Mouse (Mus musculus) intestine, embryonic 14.5 days (tissue): Measurements from ENCODE around the gene Zfp984. TPM values are rescaled to one million over a fixed set of nuclear protein-coding genes. Genes with fewer than 3 reads are reported as not detected.
"Not testable (repeated sequence)": the region's sequence is repeated elsewhere in the genome, so short reads cannot be mapped to it uniquely, and the experiment has no call there.

Experiments
- ATAC-seq: fragments of 200-750 bp; cut with Nextera tagmentation; replicated peaks from 2 replicates; pipeline ENCODE4 v1.8.0; 2017; ENCODE audit warnings: low read depth, moderate number of reproducible peaks, moderate TSS enrichment, moderate library complexity; ENCODE audit not compliant: low FRiP score, low TSS enrichment
- DNase-seq: peaks from one replicate; pipeline ENCODE4 v3.0.0-alpha.2; 2018; ENCODE audit warnings: low spot score
- H3K27ac ChIP-seq: fragments of 300-500 bp; sonication (generic); 2 replicates; pipeline ENCODE4 v1.5.1; 2014; ENCODE audit warnings: low read depth, mild to moderate bottlenecking, control low read depth
- H3K27me3 ChIP-seq: fragments of 300-500 bp; sonication (generic); replicated peaks from 2 replicates; pipeline ENCODE4 v1.6.1; 2014; ENCODE audit warnings: low read length, control low read depth; ENCODE audit not compliant: control insufficient read depth, insufficient read depth
- H3K36me3 ChIP-seq: fragments of 300-500 bp; sonication (generic); 2 replicates; pipeline ENCODE4 v1.6.1; 2014; ENCODE audit warnings: low read length, control low read depth; ENCODE audit not compliant: control insufficient read depth, insufficient read depth
- H3K4me1 ChIP-seq: fragments of 300-500 bp; sonication (generic); replicated peaks from 2 replicates; pipeline ENCODE4 v1.6.1; 2014; ENCODE audit warnings: low read length, control low read depth, mixed read lengths; ENCODE audit not compliant: control insufficient read depth, insufficient read depth
- H3K4me2 ChIP-seq: fragments of 300-500 bp; sonication (generic); 2 replicates; pipeline ENCODE4 v1.6.1; 2014; ENCODE audit warnings: low read length
- H3K4me3 ChIP-seq: fragments of 300-500 bp; sonication (generic); 2 replicates; pipeline ENCODE4 v1.5.1; 2014; ENCODE audit warnings: low read depth, low read length, control low read depth, mixed read lengths
- H3K9ac ChIP-seq: fragments of 300-500 bp; sonication (generic); 2 replicates; pipeline ENCODE4 v1.6.1; 2014; ENCODE audit warnings: mild to moderate bottlenecking, low read length
- H3K9me3 ChIP-seq: fragments of 300-500 bp; sonication (generic); 2 replicates; pipeline ENCODE4 v1.6.1; 2016; ENCODE audit warnings: low read length, control low read depth; ENCODE audit not compliant: control insufficient read depth
- WGBS: fragments of 180-500 bp; shearing (Covaris S2); extraction: QIAGEN DNeasy Blood & Tissue Kit; methylation state at CpG from one replicate; pipeline ENCODE4 v1.1.7; 2014; 5-methylcytosine and 5-hydroxymethylcytosine counted together
- polyA plus RNA-seq: library from polyadenylated mRNA; unstranded; fragments of >200 nt; fragmentation: Nextera tagmentation; extraction: Ambion mirVana; gene quantifications from 2 replicates; pipeline ENCODE4 v1.2.1, GENCODE M21; 2014

Gene Zfp984
- polyA plus RNA-seq, 1 experiment from 2014 or later, result 8.8 TPM

GRCm38 (mm10) chr4:147819659-147820058, 10.1 kb upstream of the Zfp984 start:
- not testable (repeated sequence) for ATAC-seq, H3K4me2 ChIP-seq, H3K4me1 ChIP-seq, DNase-seq, H3K27ac ChIP-seq, H3K27me3 ChIP-seq, H3K9ac ChIP-seq, H3K4me3 ChIP-seq, H3K36me3 ChIP-seq
- H3K9me3 ChIP-seq, result peaks cover 34% of the 10 kb centered on the region
- WGBS, result 81% methylated on average over 7 of the region's 7 CpGs

GRCm38 (mm10) chr4:147814592-147815167, 5.1 kb upstream of the Zfp984 start:
- no peak for DNase-seq
- no peak for ATAC-seq
- Histone ChIP-seq H3K4me2 (no peak overlapping the region), H3K4me3 (no peak overlapping the region), H3K9ac (no peak overlapping the region), H3K4me1 (no peaks in the 10 kb centered on the region), H3K27me3 (no peaks in the 10 kb centered on the region), H3K27ac (no peak overlapping the region), H3K36me3 (no peaks in the 10 kb centered on the region), H3K9me3 (peaks cover 8% of the 10 kb centered on the region; the same call in 1 of the 2 replicates)
- WGBS, result 83% methylated on average over 2 of the region's 2 CpGs

GRCm38 (mm10) chr4:147813249-147813765, 3.7 kb upstream of the Zfp984 start:
- no peak for DNase-seq
- H3K9me3 ChIP-seq, result peaks cover 3% of the 10 kb centered on the region; the same call in 1 of the 2 replicates
- H3K27ac ChIP-seq, result no peak overlapping the region
- no peak overlapping the region for H3K9ac ChIP-seq
- WGBS, result 45% methylated on average over 5 of the region's 5 CpGs
- H3K4me1 ChIP-seq, result no peaks in the 10 kb centered on the region
- H3K27me3 ChIP-seq, result no peaks in the 10 kb centered on the region
- no peaks in the 10 kb centered on the region for H3K36me3 ChIP-seq
- ATAC-seq, result no peak
- H3K4me2 ChIP-seq, result no peak overlapping the region
- H3K4me3 ChIP-seq, result no peak overlapping the region

- 0 out of 2 replicates have a peak overlapping the region, but pooled peaks have one; percentile 54 for H3K27ac ChIP-seq
- not testable (repeated sequence) for H3K4me1 ChIP-seq, H3K27me3 ChIP-seq, DNase-seq, H3K36me3 ChIP-seq, H3K9me3 ChIP-seq, H3K9ac ChIP-seq, ATAC-seq
- peak overlapping the region; percentile 51 for H3K4me2 ChIP-seq
- 61% methylated on average over 2 of the region's 2 CpGs for WGBS
- H3K4me3 ChIP-seq, result peak overlapping the region; percentile 41
Observed at GRCm38 (mm10) chr4:147809966-147810304, 347 bp upstream of the Zfp984 start.

GRCm38 (mm10) chr4:147808483-147808882, 1.1 kb downstream of the Zfp984 start:
- H3K27me3 ChIP-seq, H3K27ac ChIP-seq, H3K4me1 ChIP-seq, ATAC-seq, DNase-seq, H3K9me3 ChIP-seq, H3K9ac ChIP-seq, H3K36me3 ChIP-seq: not testable (repeated sequence)
- peak overlapping the region; percentile 51 for H3K4me2 ChIP-seq
- H3K4me3 ChIP-seq, result peak overlapping the region; percentile 41
- WGBS, result 72% methylated on average over 4 of the region's 4 CpGs

- WGBS, result 94% methylated on average over 1 of the region's 1 CpGs
- not testable (repeated sequence) for H3K9ac ChIP-seq
Observed at GRCm38 (mm10) chr4:147795308-147795707, 14.3 kb downstream of the Zfp984 start.

GRCm38 (mm10) chr4:147794026-147794665, 15.4 kb downstream of the Zfp984 start:
- not testable (repeated sequence) for H3K9me3 ChIP-seq, H3K4me3 ChIP-seq, H3K4me1 ChIP-seq, ATAC-seq, H3K4me2 ChIP-seq, DNase-seq, H3K27ac ChIP-seq, H3K27me3 ChIP-seq, H3K9ac ChIP-seq, H3K36me3 ChIP-seq
- 95% methylated on average over 1 of the region's 3 CpGs for WGBS

More at GRCm38 (mm10) chr4:147795308-147795707, 14.3 kb downstream of the Zfp984 start:
- H3K27me3 ChIP-seq, H3K4me3 ChIP-seq, H3K27ac ChIP-seq, DNase-seq, H3K36me3 ChIP-seq, H3K4me2 ChIP-seq, H3K4me1 ChIP-seq, H3K9me3 ChIP-seq, ATAC-seq: not testable (repeated sequence)

GRCm38 (mm10) chr4:147793390-147793916, 16.1 kb downstream of the Zfp984 start:
- 0 out of 2 replicates have a peak, but pooled peaks have one; percentile 19 for ATAC-seq
- not testable (repeated sequence) for H3K9ac ChIP-seq, H3K4me2 ChIP-seq, H3K36me3 ChIP-seq, H3K9me3 ChIP-seq, H3K27me3 ChIP-seq, H3K27ac ChIP-seq, DNase-seq, H3K4me1 ChIP-seq, H3K4me3 ChIP-seq
- WGBS, result 63% methylated on average over 2 of the region's 2 CpGs
